ENCODE assay signal across 27 mouse cellular contexts in genomic region chr9:30618181-30618580, GRCm38 (mm10).
"Had no signal": no experiment of that assay in that cellular context is flagged by ENCODE, and none has a peak within 500 bp of the region (broad histone marks: within the 10 kb centered on the region; RNA-seq: fewer than 3 reads in every experiment).

No protein-coding gene starts in this region.

- H3K9me3 ChIP-seq: heart, embryonic 13.5 days; heart, embryonic 15.5 days; hindbrain, embryonic 10.5 days; hindbrain, embryonic 12.5 days; intestine, embryonic 15.5 days; limb, embryonic 10.5 days; limb, embryonic 12.5 days; liver, embryonic 13.5 days had no signal

- ATAC-seq: inflammation-experienced regulatory T-cells, adult 6 months; intestine, embryonic 15.5 days; intestine, postnatal 0 days had no signal

- H3K4me1 ChIP-seq: hindbrain, embryonic 10.5 days; hindbrain, embryonic 12.5 days; intestine, embryonic 15.5 days; limb, embryonic 10.5 days; limb, embryonic 12.5 days; liver, embryonic 13.5 days had no signal

- H3K9ac ChIP-seq: heart, embryonic 13.5 days; heart, embryonic 15.5 days; hindbrain, embryonic 12.5 days; hindbrain, embryonic 14.5 days; intestine, embryonic 15.5 days; limb, embryonic 12.5 days; liver, embryonic 13.5 days had no signal

- H3K4me2 ChIP-seq: heart, embryonic 11.5 days; heart, embryonic 13.5 days; heart, embryonic 15.5 days; hindbrain, embryonic 12.5 days; hindbrain, embryonic 14.5 days; intestine, embryonic 15.5 days; limb, embryonic 12.5 days; liver, embryonic 11.5 days; liver, embryonic 13.5 days had no signal

- H3K27ac ChIP-seq: gastrocnemius, adult 2 months; heart, adult 2 months; heart, embryonic 13.5 days; heart, embryonic 15.5 days; hindbrain, embryonic 10.5 days; hindbrain, embryonic 12.5 days; hindbrain, embryonic 14.5 days; intestine, embryonic 15.5 days; layer of hippocampus, adult 2 months; left cerebral cortex, adult 2 months; limb, embryonic 10.5 days; limb, embryonic 12.5 days; liver, embryonic 13.5 days had no signal

- H3K4me3 ChIP-seq: gastrocnemius, adult 2 months; heart, adult 2 months; heart, embryonic 13.5 days; heart, embryonic 15.5 days; hindbrain, embryonic 10.5 days; hindbrain, embryonic 12.5 days; intestine, embryonic 15.5 days; layer of hippocampus, adult 2 months; left cerebral cortex, adult 2 months; limb, embryonic 10.5 days; limb, embryonic 12.5 days; liver, embryonic 13.5 days had no signal

- H3K27me3 ChIP-seq: heart, embryonic 13.5 days; heart, embryonic 15.5 days; hindbrain, embryonic 12.5 days; intestine, embryonic 15.5 days; limb, embryonic 12.5 days; liver, embryonic 13.5 days had no signal

- H3K36me3 ChIP-seq: heart, embryonic 13.5 days; heart, embryonic 15.5 days; hindbrain, embryonic 10.5 days; hindbrain, embryonic 12.5 days; intestine, embryonic 15.5 days; limb, embryonic 10.5 days; limb, embryonic 12.5 days; liver, embryonic 13.5 days had no signal

- DNase-seq: gastrocnemius, adult 2 months; gastrocnemius, postnatal 10 days; gastrocnemius, postnatal 25 days; heart, adult 2 months; heart, postnatal 14 days; heart, postnatal 36 days; kidney, adult 18-20 months; kidney, adult 8-10 months; kidney, postnatal 10 days; kidney, postnatal 25 days; kidney, postnatal 4 days; liver; liver, embryonic 13.5 days had no signal
